ENCODE assay signal across 8 mouse cellular contexts in genomic region chr7:19076586-19076991, GRCm38 (mm10). TPM values are rescaled to one million over a fixed set of nuclear protein-coding genes. Genes with fewer than 3 reads are reported as not detected.
A peak's percentile ranks its signal among the peaks of the same experiment; 100 is the strongest.
DNase-seq lines count a peak whose midpoint lies in the region; ATAC-seq and TF ChIP-seq lines count a peak whose summit lies in the region.
"Had no signal": no experiment of that assay in that cellular context is flagged by ENCODE, and none has a peak within 500 bp of the region (broad histone marks: within the 10 kb centered on the region; RNA-seq: fewer than 3 reads in every experiment).

No protein-coding gene starts in this region.

- peaks cover 20% of the 10 kb centered on the region for H3K36me3 ChIP-seq in megakaryocyte, embryonic 14.5 days (replicated peaks; ENCODE audit: low read length)
- H3K36me3 ChIP-seq in heart, embryonic 13.5 days, result peaks cover 39% of the 10 kb centered on the region
- peaks cover 40% of the 10 kb centered on the region for H3K36me3 ChIP-seq in limb, embryonic 12.5 days
- H3K36me3 ChIP-seq in neural tube, embryonic 15.5 days, result peaks cover 37% of the 10 kb centered on the region

- H3K27me3 ChIP-seq in megakaryocyte, embryonic 14.5 days (replicated peaks), result peaks cover 97% of the 10 kb centered on the region
- no peaks in the 10 kb centered on the region for H3K27me3 ChIP-seq in heart, embryonic 13.5 days (replicated peaks)
- no peaks in the 10 kb centered on the region for H3K27me3 ChIP-seq in limb, embryonic 12.5 days
- H3K27me3 ChIP-seq in neural tube, embryonic 15.5 days (replicated peaks), result no peaks in the 10 kb centered on the region

- H3K9me3 ChIP-seq in megakaryocyte, embryonic 14.5 days, result peaks cover 22% of the 10 kb centered on the region
- no peaks in the 10 kb centered on the region for H3K9me3 ChIP-seq in heart, embryonic 13.5 days
- H3K9me3 ChIP-seq in limb, embryonic 12.5 days, result no peaks in the 10 kb centered on the region
- no peaks in the 10 kb centered on the region for H3K9me3 ChIP-seq in neural tube, embryonic 15.5 days (replicated peaks)

- peaks cover 62% of the 10 kb centered on the region for H3K4me1 ChIP-seq in megakaryocyte, embryonic 14.5 days
- H3K4me1 ChIP-seq in bone marrow macrophage, adult 2 months (ENCODE audit: control insufficient read depth, insufficient read depth, low read length), result peaks cover 9% of the 10 kb centered on the region
- H3K4me1 ChIP-seq in heart, embryonic 13.5 days, result peaks cover 32% of the 10 kb centered on the region
- H3K4me1 ChIP-seq in limb, embryonic 12.5 days (replicated peaks), result peaks cover 21% of the 10 kb centered on the region
- H3K4me1 ChIP-seq in neural tube, embryonic 15.5 days, result peaks cover 29% of the 10 kb centered on the region

- TF ChIP-seq POLR2A in bone marrow macrophage, adult 2 months (IDR thresholded peaks at IDR 0.05; ENCODE audit: borderline replicate concordance, low read depth, low read length), result no peak

- WGBS in heart, embryonic 13.5 days, result 0% methylated on average over 22 of the region's 22 CpGs
- under 1% methylated on average over 22 of the region's 22 CpGs for WGBS in limb, embryonic 12.5 days
- WGBS in neural tube, embryonic 15.5 days, result under 1% methylated on average over 21 of the region's 22 CpGs

- no peak for ATAC-seq in megakaryocyte, adult 5-6 weeks (ENCODE audit: poor library complexity, severe bottlenecking)
- ATAC-seq in heart, embryonic 13.5 days (ENCODE audit: extremely low read depth, insufficient number of reproducible peaks, low FRiP score, low TSS enrichment), result no peak
- no peak; the same call in 1 of the 2 replicates for ATAC-seq in limb, embryonic 12.5 days (ENCODE audit: insufficient number of reproducible peaks, insufficient read depth, low FRiP score, low TSS enrichment, low read depth)
- ATAC-seq in neural tube, embryonic 15.5 days (ENCODE audit: low FRiP score), result no peak

- H3K9ac ChIP-seq in heart, embryonic 13.5 days, result peak overlapping the region; percentile 100
- H3K9ac ChIP-seq in limb, embryonic 12.5 days (replicated peaks), result peak overlapping the region; percentile 94
- peak overlapping the region; percentile 100 for H3K9ac ChIP-seq in neural tube, embryonic 15.5 days (replicated peaks)

- no peak for TF ChIP-seq CTCF in bone marrow macrophage, adult 2 months (IDR thresholded peaks at IDR 0.05; ENCODE audit: low read depth, low read length)

- H3K4me3 ChIP-seq in megakaryocyte, embryonic 14.5 days (replicated peaks), result peak overlapping the region; percentile 93
- H3K4me3 ChIP-seq in bone marrow macrophage, adult 2 months (ENCODE audit: insufficient read depth, low read length), result peak overlapping the region; percentile 42
- peak overlapping the region; percentile 99 for H3K4me3 ChIP-seq in heart, embryonic 13.5 days
- peak overlapping the region; percentile 99 for H3K4me3 ChIP-seq in limb, embryonic 12.5 days (replicated peaks)
- H3K4me3 ChIP-seq in neural tube, embryonic 15.5 days (replicated peaks), result peak overlapping the region; percentile 96

- peak overlapping the region; percentile 95 for H3K4me2 ChIP-seq in heart, embryonic 13.5 days
- H3K4me2 ChIP-seq in limb, embryonic 12.5 days, result peak overlapping the region; percentile 91
- H3K4me2 ChIP-seq in neural tube, embryonic 15.5 days, result peak overlapping the region; percentile 94

- DNase-seq in left cerebral cortex, adult 8-10 months (ENCODE audit: low spot score in 2 of 2), result no peak

- H3K27ac ChIP-seq in bone marrow macrophage, adult 2 months (ENCODE audit: insufficient read depth, low read depth, low read length), result no peak overlapping the region
- peak overlapping the region; percentile 92 for H3K27ac ChIP-seq in heart, embryonic 13.5 days (replicated peaks)
- peak overlapping the region; percentile 76 for H3K27ac ChIP-seq in limb, embryonic 12.5 days
- peak overlapping the region; percentile 81 for H3K27ac ChIP-seq in neural tube, embryonic 15.5 days (replicated peaks)

RNA-seq across cellular contexts. Expression of gene Dmwd, which starts 0.6 kb away (rescaled TPM):
- 13.4 and 30.3 TPM in 2 replicates for polyA plus RNA-seq in megakaryocyte, embryonic 14.5 days (2012; ENCODE audit: insufficient read depth, low replicate concordance)
- 4.1 and 6.2 TPM in 2 replicates for total RNA-seq in megakaryocyte, adult 5-6 weeks (2015)
- total RNA-seq in megakaryocyte, adult 5-6 weeks (2017), result 1.0 and 1.3 TPM in 2 replicates
- polyA plus RNA-seq in bone marrow macrophage, adult 2 months (2012; ENCODE audit: insufficient read depth, insufficient read length, missing spikeins), result 1.7 and 2.6 TPM in 2 replicates
- polyA plus RNA-seq in heart, embryonic 13.5 days (2015; fragmentation: Nextera tagmentation; extraction: Ambion mirVana), result 11.3 and 13.9 TPM in 2 replicates
- 17.9 and 21.6 TPM in 2 replicates for polyA plus RNA-seq in limb, embryonic 12.5 days (2016; fragmentation: Nextera tagmentation; extraction: Ambion mirVana)
- polyA plus RNA-seq in neural tube, embryonic 15.5 days (2015; fragmentation: Nextera tagmentation; extraction: Ambion mirVana), result 30.3 and 35.8 TPM in 2 replicates
- 100 to 1,000 TPM; 139 to 148 (median 143) TPM for total RNA-seq in left cerebral cortex, adult 8-10 months (2022)

RNA-seq across cellular contexts. Expression of gene Dmpk, which starts 7.1 kb away (rescaled TPM):
- 7.7 and 25.2 TPM in 2 replicates for polyA plus RNA-seq in megakaryocyte, embryonic 14.5 days (2012; ENCODE audit: insufficient read depth, low replicate concordance)
- 2.2 and 5.4 TPM in 2 replicates for total RNA-seq in megakaryocyte, adult 5-6 weeks (2015)
- 2.7 and 3.1 TPM in 2 replicates for total RNA-seq in megakaryocyte, adult 5-6 weeks (2017)
- 2.9 and 4.2 TPM in 2 replicates for polyA plus RNA-seq in bone marrow macrophage, adult 2 months (2012; ENCODE audit: insufficient read depth, insufficient read length, missing spikeins)
- 19.3 and 20.0 TPM in 2 replicates for polyA plus RNA-seq in heart, embryonic 13.5 days (2015; fragmentation: Nextera tagmentation; extraction: Ambion mirVana)
- polyA plus RNA-seq in limb, embryonic 12.5 days (2016; fragmentation: Nextera tagmentation; extraction: Ambion mirVana), result 17.7 and 18.9 TPM in 2 replicates
- polyA plus RNA-seq in neural tube, embryonic 15.5 days (2015; fragmentation: Nextera tagmentation; extraction: Ambion mirVana), result 10.0 and 14.9 TPM in 2 replicates
- total RNA-seq in left cerebral cortex, adult 8-10 months (2022), result 10 to 100 TPM; 25.0 to 39.7 (median 31.6) TPM

RNA-seq across cellular contexts. Expression of gene Six5, which starts 17.8 kb away (rescaled TPM):
- 11.5 and 23.2 TPM in 2 replicates for polyA plus RNA-seq in megakaryocyte, embryonic 14.5 days (2012; ENCODE audit: insufficient read depth, low replicate concordance)
- 0.18 TPM in 1 of 2 replicates, not detected in the other for total RNA-seq in megakaryocyte, adult 5-6 weeks (2015)
- total RNA-seq in megakaryocyte, adult 5-6 weeks (2017), result 0.04 and 0.07 TPM in 2 replicates
- 0.36 and 0.44 TPM in 2 replicates for polyA plus RNA-seq in bone marrow macrophage, adult 2 months (2012; ENCODE audit: insufficient read depth, insufficient read length, missing spikeins)
- polyA plus RNA-seq in heart, embryonic 13.5 days (2015; fragmentation: Nextera tagmentation; extraction: Ambion mirVana), result 5.9 and 6.0 TPM in 2 replicates
- 11.2 and 12.5 TPM in 2 replicates for polyA plus RNA-seq in limb, embryonic 12.5 days (2016; fragmentation: Nextera tagmentation; extraction: Ambion mirVana)
- polyA plus RNA-seq in neural tube, embryonic 15.5 days (2015; fragmentation: Nextera tagmentation; extraction: Ambion mirVana), result 1.8 and 3.1 TPM in 2 replicates
- 1 to 10 TPM; 2.0 to 2.5 (median 2.3) TPM for total RNA-seq in left cerebral cortex, adult 8-10 months (2022)

RNA-seq across cellular contexts. Expression of gene Rsph6a, which starts 22.1 kb away (rescaled TPM):
- not detected in 2 replicates for polyA plus RNA-seq in megakaryocyte, embryonic 14.5 days (2012; ENCODE audit: insufficient read depth, low replicate concordance)
- total RNA-seq in megakaryocyte, adult 5-6 weeks (2015), result not detected in 2 replicates
- not detected in 2 replicates for total RNA-seq in megakaryocyte, adult 5-6 weeks (2017)
- polyA plus RNA-seq in bone marrow macrophage, adult 2 months (2012; ENCODE audit: insufficient read depth, insufficient read length, missing spikeins), result not detected in 2 replicates
- polyA plus RNA-seq in heart, embryonic 13.5 days (2015; fragmentation: Nextera tagmentation; extraction: Ambion mirVana), result not detected in 2 replicates
- not detected in 2 replicates for polyA plus RNA-seq in limb, embryonic 12.5 days (2016; fragmentation: Nextera tagmentation; extraction: Ambion mirVana)
- polyA plus RNA-seq in neural tube, embryonic 15.5 days (2015; fragmentation: Nextera tagmentation; extraction: Ambion mirVana), result 0.24 TPM in 1 of 2 replicates, not detected in the other
- total RNA-seq in left cerebral cortex, adult 8-10 months (2022), result under 1 TPM in 3 of 4 experiments, not detected in 1; 0.24 to 0.79 (median 0.32) TPM
- total RNA-seq: heart, adult 18-20 months had no signal

RNA-seq across cellular contexts. Expression of gene Gm4969, which starts 41.6 kb away (rescaled TPM):
- not detected in 2 replicates for polyA plus RNA-seq in megakaryocyte, embryonic 14.5 days (2012; ENCODE audit: insufficient read depth, low replicate concordance)
- 0.05 TPM in 1 of 2 replicates, not detected in the other for total RNA-seq in megakaryocyte, adult 5-6 weeks (2015)
- 0.29 TPM in 1 of 2 replicates, not detected in the other for total RNA-seq in megakaryocyte, adult 5-6 weeks (2017)
- polyA plus RNA-seq in bone marrow macrophage, adult 2 months (2012; ENCODE audit: insufficient read depth, insufficient read length, missing spikeins), result not detected in 2 replicates
- polyA plus RNA-seq in heart, embryonic 13.5 days (2015; fragmentation: Nextera tagmentation; extraction: Ambion mirVana), result 1.2 and 2.1 TPM in 2 replicates
- polyA plus RNA-seq in limb, embryonic 12.5 days (2016; fragmentation: Nextera tagmentation; extraction: Ambion mirVana), result 3.3 and 3.5 TPM in 2 replicates
- 7.5 and 8.2 TPM in 2 replicates for polyA plus RNA-seq in neural tube, embryonic 15.5 days (2015; fragmentation: Nextera tagmentation; extraction: Ambion mirVana)
- under 1 TPM in 3 of 4 experiments, not detected in 1; 0.37 to 0.68 (median 0.48) TPM for total RNA-seq in left cerebral cortex, adult 8-10 months (2022)
- total RNA-seq: heart, adult 18-20 months had no signal

Comparison
In these comparisons a context has a peak if more than half of its experiments do, and no peak if none do; other contexts are left out.
1. H3K4me3 ChIP-seq: peak in every context shown above with its lines; median percentile 99 in heart, embryonic 13.5 days; 99 in limb, embryonic 12.5 days; 96 in neural tube, embryonic 15.5 days; 93 in megakaryocyte, embryonic 14.5 days; 42 in bone marrow macrophage, adult 2 months.